Mouse (Mus musculus): ENCODE data around the gene 9030612E09Rik. TPM values are rescaled to one million over a fixed set of nuclear protein-coding genes. Genes with fewer than 3 reads are reported as not detected.

Gene 9030612E09Rik
- polyA plus RNA-seq, 1 experiment from 2014 or later, result 0.62 TPM

DNA sequence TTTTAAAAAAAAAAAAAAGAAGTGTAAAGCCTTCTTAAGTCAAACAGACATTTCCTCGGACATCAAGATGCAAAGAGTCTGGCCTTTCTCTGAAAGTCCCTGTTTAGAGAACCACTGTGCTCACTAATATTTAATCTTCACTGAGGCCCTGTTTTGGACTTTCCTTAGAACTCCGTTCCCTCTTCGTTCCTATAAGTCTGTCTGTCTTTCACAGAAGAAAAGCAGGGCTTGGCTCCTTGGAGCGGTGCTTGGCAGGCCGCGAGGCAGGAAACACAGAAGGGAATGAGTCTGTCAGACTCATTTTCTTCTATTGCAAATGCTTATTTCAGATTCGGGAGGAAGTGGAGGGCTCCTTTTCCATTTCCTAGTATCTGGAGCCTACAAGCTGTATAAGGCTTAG, 5.7 kb upstream of the 9030612E09Rik start:
- Histone ChIP-seq H3K4me1 (replicated peaks; ENCODE audit: insufficient read depth, low read length) (no peaks in the 10 kb centered on the region), H3K4me3 (replicated peaks; ENCODE audit: low read depth, low read length) (no peak overlapping the region), H3K4me2 (ENCODE audit: low read length) (no peak overlapping the region), H3K27ac (no peak overlapping the region), H3K9ac (ENCODE audit: low read depth, low read length) (no peak overlapping the region), H3K9me3 (replicated peaks; ENCODE audit: low read length) (no peaks in the 10 kb centered on the region), H3K27me3 (ENCODE audit: insufficient read depth, low read length) (0 out of 2 replicates have a peak, but pooled peaks cover 10% of the 10 kb centered on the region), H3K36me3 (ENCODE audit: insufficient read depth, low read length) (no peaks in the 10 kb centered on the region)
- no peak for TF ChIP-seq CTCF (IDR thresholded peaks at IDR 0.05; ENCODE audit: low read depth)
- WGBS, result 72% methylated on average over 7 of the region's 7 CpGs
- ATAC-seq (replicated peaks; ENCODE audit: low FRiP score, low read depth) (no peak), DNase-seq (ENCODE audit: low spot score) (no peak)

GRCm38 (mm10) chr10:43171106-43171505, 3.4 kb upstream of the 9030612E09Rik start:
- no peak overlapping the region for H3K27ac ChIP-seq

GRCm38 (mm10) chr10:43172066-43172465, 2.4 kb upstream of the 9030612E09Rik start:
- Histone ChIP-seq H3K36me3 (ENCODE audit: insufficient read depth, low read length) (no peaks in the 10 kb centered on the region), H3K27me3 (ENCODE audit: insufficient read depth, low read length) (peaks cover 15% of the 10 kb centered on the region; the same call in 1 of the 2 replicates), H3K4me2 (ENCODE audit: low read length) (peak overlapping the region; percentile 98; the same call in 1 of the 2 replicates), H3K4me1 (replicated peaks; ENCODE audit: insufficient read depth, low read length) (no peaks in the 10 kb centered on the region), H3K9me3 (replicated peaks; ENCODE audit: low read length) (no peaks in the 10 kb centered on the region), H3K9ac (ENCODE audit: low read depth, low read length) (no peak overlapping the region), H3K27ac (no peak overlapping the region), H3K4me3 (replicated peaks; ENCODE audit: low read depth, low read length) (peak overlapping the region; percentile 82; the same call in 1 of the 2 replicates)
- DNase-seq (ENCODE audit: low spot score) (peak; percentile 40), ATAC-seq (replicated peaks; ENCODE audit: low FRiP score, low read depth) (no peak)
- 7% methylated on average over 7 of the region's 7 CpGs for WGBS
- no peak for TF ChIP-seq CTCF (IDR thresholded peaks at IDR 0.05; ENCODE audit: low read depth)

More at GRCm38 (mm10) chr10:43171106-43171505, 3.4 kb upstream of the 9030612E09Rik start:
- Histone ChIP-seq H3K9ac (ENCODE audit: low read depth, low read length) (no peak overlapping the region), H3K4me1 (replicated peaks; ENCODE audit: insufficient read depth, low read length) (no peaks in the 10 kb centered on the region), H3K36me3 (ENCODE audit: insufficient read depth, low read length) (no peaks in the 10 kb centered on the region), H3K4me3 (replicated peaks; ENCODE audit: low read depth, low read length) (no peak overlapping the region), H3K9me3 (replicated peaks; ENCODE audit: low read length) (no peaks in the 10 kb centered on the region), H3K27me3 (ENCODE audit: insufficient read depth, low read length) (peaks cover 15% of the 10 kb centered on the region; the same call in 1 of the 2 replicates), H3K4me2 (ENCODE audit: low read length) (peak overlapping the region; percentile 28; the same call in 1 of the 2 replicates)
- ATAC-seq (replicated peaks; ENCODE audit: low FRiP score, low read depth) (no peak), DNase-seq (ENCODE audit: low spot score) (peak; percentile 66)
- 11% methylated on average over 8 of the region's 8 CpGs for WGBS
- TF ChIP-seq CTCF (IDR thresholded peaks at IDR 0.05; ENCODE audit: low read depth), result no peak

- H3K9me3 ChIP-seq (replicated peaks; ENCODE audit: low read length), result no peaks in the 10 kb centered on the region
- H3K4me1 ChIP-seq (replicated peaks; ENCODE audit: insufficient read depth, low read length), result no peaks in the 10 kb centered on the region
- no peak for ATAC-seq (replicated peaks; ENCODE audit: low FRiP score, low read depth)
- 7% methylated on average over 8 of the region's 8 CpGs for whole genome bisulfite sequencing
- no peak overlapping the region for H3K9ac ChIP-seq (ENCODE audit: low read depth, low read length)
- peak overlapping the region; percentile 98 for H3K4me2 ChIP-seq (ENCODE audit: low read length)
- peaks cover 15% of the 10 kb centered on the region; the same call in 1 of the 2 replicates for H3K27me3 ChIP-seq (ENCODE audit: insufficient read depth, low read length)
- peak; percentile 37 for DNase-seq (ENCODE audit: low spot score)
- no peak overlapping the region for H3K27ac ChIP-seq
- H3K4me3 ChIP-seq (replicated peaks; ENCODE audit: low read depth, low read length), result peak overlapping the region; percentile 82
- H3K36me3 ChIP-seq (ENCODE audit: insufficient read depth, low read length), result no peaks in the 10 kb centered on the region
- TF ChIP-seq CTCF (IDR thresholded peaks at IDR 0.05; ENCODE audit: low read depth), result no peak
These were observed 1.9 kb upstream of the 9030612E09Rik start for GRCm38 (mm10) chr10:43172554-43172953.

DNA sequence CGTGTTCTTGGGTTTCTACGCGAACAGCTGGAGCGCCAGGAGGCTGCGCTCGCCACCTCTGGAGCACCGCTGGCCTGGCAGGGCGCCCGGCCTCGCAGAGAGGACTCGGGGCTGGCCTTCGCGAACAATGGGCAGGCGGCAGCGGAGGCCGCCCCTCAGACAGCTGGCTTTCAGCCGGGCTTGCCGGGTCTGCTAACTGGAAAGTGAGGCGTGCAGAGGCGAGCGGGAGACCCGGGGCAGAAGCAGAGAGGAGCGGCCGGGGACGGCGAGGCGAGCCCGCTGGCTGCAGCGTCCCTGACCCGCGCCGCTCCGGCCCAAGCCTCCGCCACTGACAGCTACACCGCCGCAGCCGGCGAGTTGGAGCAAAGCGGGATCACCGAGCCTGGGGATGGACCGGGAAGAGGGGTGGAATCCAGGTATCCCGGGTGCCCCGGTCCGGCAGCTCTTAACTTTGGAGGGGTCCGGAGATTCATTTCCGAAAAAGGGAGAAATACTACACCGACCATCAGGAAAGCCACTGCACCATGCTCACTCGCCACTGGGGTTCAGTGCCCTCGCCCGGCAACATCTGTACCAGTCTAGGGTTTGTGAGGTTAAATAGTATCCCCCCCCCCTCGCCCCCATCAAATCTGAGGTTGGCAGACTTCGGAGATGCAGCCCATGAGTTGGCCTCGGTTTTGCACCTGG, 1.2 kb upstream of the 9030612E09Rik start:
- Histone ChIP-seq H3K27me3 (ENCODE audit: insufficient read depth, low read length) (peaks cover 15% of the 10 kb centered on the region), H3K36me3 (ENCODE audit: insufficient read depth, low read length) (no peaks in the 10 kb centered on the region), H3K4me1 (replicated peaks; ENCODE audit: insufficient read depth, low read length) (no peaks in the 10 kb centered on the region), H3K4me3 (replicated peaks; ENCODE audit: low read depth, low read length) (peak overlapping the region; percentile 82), H3K9ac (ENCODE audit: low read depth, low read length) (peak overlapping the region; percentile 69; the same call in 1 of the 2 replicates), H3K27ac (no peak overlapping the region), H3K9me3 (replicated peaks; ENCODE audit: low read length) (no peaks in the 10 kb centered on the region), H3K4me2 (ENCODE audit: low read length) (peak overlapping the region; percentile 98)
- TF ChIP-seq CTCF (IDR thresholded peaks at IDR 0.05; ENCODE audit: low read depth), result 0 out of 2 replicates have a peak, but pooled peaks have one; percentile 5
- peak; percentile 78 for DNase-seq (ENCODE audit: low spot score)
- WGBS, result under 1% methylated on average over 53 of the region's 53 CpGs
- ATAC-seq (replicated peaks; ENCODE audit: low FRiP score, low read depth), result peak; percentile 62

GRCm38 (mm10) chr10:43173828-43174325, 627 bp upstream of the 9030612E09Rik start:
- Histone ChIP-seq H3K27ac (peak overlapping the region; percentile 25; the same call in 1 of the 2 replicates), H3K9ac (ENCODE audit: low read depth, low read length) (peak overlapping the region; percentile 69), H3K4me3 (replicated peaks; ENCODE audit: low read depth, low read length) (peak overlapping the region; percentile 82), H3K27me3 (ENCODE audit: insufficient read depth, low read length) (peaks cover 15% of the 10 kb centered on the region), H3K36me3 (ENCODE audit: insufficient read depth, low read length) (no peaks in the 10 kb centered on the region), H3K4me1 (replicated peaks; ENCODE audit: insufficient read depth, low read length) (no peaks in the 10 kb centered on the region), H3K4me2 (ENCODE audit: low read length) (peak overlapping the region; percentile 98), H3K9me3 (replicated peaks; ENCODE audit: low read length) (no peaks in the 10 kb centered on the region)
- no peak for TF ChIP-seq CTCF (IDR thresholded peaks at IDR 0.05; ENCODE audit: low read depth)
- WGBS, result 0% methylated on average over 26 of the region's 38 CpGs
- ATAC-seq (replicated peaks; ENCODE audit: low FRiP score, low read depth) (peak; percentile 30; the same call in 1 of the 2 replicates), DNase-seq (ENCODE audit: low spot score) (peak; percentile 36)

All from kidney, postnatal 0 days (tissue).